Mouse (Mus musculus) thymus, postnatal 4 days (tissue): ENCODE results near the gene Blvrb.

Experiments used
- DNase-seq: peaks from one replicate; pipeline ENCODE4 v3.0.0; 2021

Blvrb gene

GRCm38 (mm10) chr7:27447419-27448286 is at the start of gene Blvrb, which contains the start of gene Sptbn4:
TSS of gene Blvrb (plus strand) at chr7:27447978.
TSS of gene Sptbn4 (minus strand) at chr7:27447686.
- DNase-seq, result peak; percentile 96

GRCm38 (mm10) chr7:27400545-27400944 is 47.2 kb upstream of the Blvrb start:
- no peak for DNase-seq

DNA sequence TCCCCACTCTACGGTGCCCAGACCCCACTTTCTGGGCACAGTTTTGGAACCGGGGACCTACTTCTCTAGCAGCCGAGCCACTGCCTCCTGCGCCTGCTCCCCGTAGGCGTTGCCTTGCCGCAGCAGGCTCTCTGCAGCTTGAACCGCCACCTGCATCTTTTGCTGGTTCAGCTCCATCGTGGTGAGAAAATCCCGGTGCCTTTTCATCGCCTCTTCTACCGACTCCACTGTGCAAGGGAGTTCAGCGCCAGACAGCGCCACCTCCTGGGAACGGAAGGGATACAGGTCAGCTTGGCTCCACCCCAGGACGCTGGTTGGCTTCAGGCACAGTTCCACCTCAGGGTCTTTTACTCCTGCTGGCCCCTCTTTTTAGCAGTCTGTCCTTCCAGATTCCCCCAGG is 45.1 kb upstream of the Blvrb start:
- peak; percentile 82 for DNase-seq

GRCm38 (mm10) chr7:27404203-27404942 is 43.4 kb upstream of the Blvrb start:
- no peak for DNase-seq

DNA sequence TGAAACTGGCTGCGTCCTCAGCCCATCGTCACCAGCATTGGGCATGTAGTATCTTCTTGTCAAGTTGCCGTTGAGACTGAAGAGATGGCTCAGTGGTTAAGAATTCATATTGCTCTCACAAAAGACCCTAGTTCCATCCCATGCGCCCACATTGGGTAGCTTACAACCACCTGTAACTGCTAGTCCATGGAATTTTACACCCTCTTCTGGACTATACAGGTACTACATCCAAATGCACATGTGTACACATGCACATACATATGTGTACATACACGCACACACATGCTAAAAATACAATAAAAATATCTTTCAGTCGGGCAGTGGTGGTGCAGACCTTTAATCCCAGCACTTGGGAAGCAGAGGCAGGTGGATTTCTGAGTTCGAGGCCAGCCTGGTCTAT is 41.3 kb upstream of the Blvrb start:
- DNase-seq, result no peak

GRCm38 (mm10) chr7:27407816-27408215 is 40.0 kb upstream of the Blvrb start:
- DNase-seq, result no peak

DNA sequence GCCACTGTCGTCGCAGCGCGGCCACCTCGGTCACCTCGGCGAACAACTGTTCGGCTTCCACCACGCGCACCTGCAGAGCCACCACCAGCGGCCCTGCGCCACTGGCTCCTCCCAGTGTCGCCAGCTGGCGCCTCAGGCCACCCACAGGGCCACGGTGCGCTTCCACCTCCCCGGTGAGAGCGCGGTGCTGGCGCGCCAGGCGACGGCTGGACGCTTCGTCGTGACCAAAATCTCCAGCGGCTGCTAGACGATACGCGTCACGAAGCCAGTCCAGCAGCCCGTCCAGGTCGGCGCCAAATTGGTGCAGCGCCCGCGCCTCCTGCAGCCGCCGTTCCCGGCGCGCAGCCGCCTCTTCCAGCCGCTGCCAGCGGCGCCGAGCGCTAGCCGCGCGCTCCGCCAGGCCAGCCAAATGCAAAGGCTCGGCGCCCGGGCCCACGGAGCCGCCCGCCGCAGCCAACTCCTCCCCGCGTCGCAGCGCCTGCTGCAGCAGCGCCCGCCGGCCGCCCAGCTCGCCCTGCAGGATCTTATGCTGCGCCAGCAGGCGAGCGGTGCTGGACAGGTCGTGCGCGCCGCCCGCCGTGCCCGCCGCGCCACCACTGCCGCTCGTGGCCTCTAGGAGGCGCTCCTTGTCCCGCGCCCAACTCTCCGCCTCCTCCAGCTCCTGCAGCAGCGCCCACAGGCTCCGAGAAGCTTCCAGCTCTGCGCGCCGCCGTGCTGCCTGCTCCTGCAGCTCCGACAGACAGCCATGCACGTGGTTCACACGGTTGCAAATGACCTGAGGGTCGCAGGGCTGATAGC is 39.2 kb upstream of the Blvrb start:
- peak; percentile 75 for DNase-seq

DNA sequence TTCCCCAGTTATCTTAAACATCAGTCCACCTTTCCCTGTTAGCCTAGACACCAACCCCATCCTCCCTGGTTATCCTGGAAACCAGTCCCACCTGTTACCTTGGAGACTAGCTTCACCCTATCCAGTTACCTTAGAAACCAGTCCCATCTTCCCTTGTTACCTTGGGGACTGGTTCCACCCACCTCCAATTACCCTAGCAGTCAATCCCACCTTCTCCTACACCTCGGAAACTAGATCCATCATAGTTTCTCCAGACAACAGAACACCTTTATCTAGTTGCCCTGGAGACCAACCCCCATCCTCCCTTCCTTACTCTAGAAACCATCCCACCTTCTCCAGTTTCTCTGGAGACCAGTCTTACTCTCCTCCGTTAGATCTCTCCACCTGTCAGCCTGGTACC is 30.6 kb upstream of the Blvrb start:
- no peak for DNase-seq

GRCm38 (mm10) chr7:27419101-27419500 is 28.7 kb upstream of the Blvrb start:
- DNase-seq, result no peak

DNA sequence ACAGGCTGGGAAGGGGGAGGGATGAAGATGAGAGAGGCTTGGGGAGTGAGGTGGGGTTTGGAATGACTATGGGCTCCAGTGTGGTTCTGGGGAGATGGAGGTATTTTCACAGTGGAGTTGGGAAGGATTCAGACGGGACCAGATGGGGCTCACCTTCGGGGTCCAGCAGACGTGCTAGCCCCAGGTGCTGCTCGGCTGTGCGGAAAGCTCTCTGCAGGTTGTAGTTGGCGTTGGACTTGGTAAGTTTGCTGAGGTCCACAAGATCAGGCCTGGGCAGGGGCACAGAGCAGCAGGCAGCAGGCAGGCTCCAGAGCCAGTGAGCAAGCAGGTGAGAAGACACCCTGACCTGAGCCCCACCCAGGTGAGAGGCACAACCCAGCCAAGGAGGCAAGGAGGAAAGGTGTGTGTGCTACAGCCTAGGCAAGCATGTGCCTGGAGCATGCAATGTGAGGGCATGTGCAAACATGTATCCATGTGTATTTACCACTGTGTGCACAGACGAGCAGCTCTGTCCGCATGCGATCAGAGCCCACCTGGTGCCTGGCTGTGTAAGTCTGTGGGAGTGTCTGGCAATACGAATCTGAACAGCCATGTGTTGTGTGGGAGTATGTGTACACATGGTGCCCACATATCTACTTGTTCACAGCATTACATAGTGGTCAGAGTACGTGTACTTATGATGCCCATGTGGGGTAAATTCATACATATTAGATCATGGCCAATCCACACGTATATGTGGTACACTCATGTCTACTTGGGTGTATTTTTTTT is 24.0 kb upstream of the Blvrb start:
- DNase-seq, result no peak

DNA sequence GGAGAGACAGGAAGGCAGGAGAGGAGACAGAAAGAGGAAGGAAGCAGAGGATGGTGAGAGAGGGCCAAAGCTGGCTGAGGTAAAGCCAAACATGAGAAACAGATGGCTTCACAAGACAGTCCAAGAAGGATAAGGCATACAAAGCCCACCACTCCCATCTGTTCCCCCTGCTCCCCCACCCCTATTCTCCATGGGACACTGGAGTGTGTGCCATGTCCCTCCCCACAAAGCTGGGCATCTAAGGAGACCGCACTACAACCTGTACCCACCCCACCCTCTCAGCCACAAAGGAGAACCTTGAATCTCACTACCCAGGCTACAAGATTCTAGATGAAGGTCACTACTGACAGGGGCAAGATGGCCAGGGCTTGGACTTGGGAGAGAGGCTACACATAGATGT is 20.4 kb upstream of the Blvrb start:
- no peak for DNase-seq

GRCm38 (mm10) chr7:27428002-27428401 is 19.8 kb upstream of the Blvrb start:
- DNase-seq, result no peak

DNA sequence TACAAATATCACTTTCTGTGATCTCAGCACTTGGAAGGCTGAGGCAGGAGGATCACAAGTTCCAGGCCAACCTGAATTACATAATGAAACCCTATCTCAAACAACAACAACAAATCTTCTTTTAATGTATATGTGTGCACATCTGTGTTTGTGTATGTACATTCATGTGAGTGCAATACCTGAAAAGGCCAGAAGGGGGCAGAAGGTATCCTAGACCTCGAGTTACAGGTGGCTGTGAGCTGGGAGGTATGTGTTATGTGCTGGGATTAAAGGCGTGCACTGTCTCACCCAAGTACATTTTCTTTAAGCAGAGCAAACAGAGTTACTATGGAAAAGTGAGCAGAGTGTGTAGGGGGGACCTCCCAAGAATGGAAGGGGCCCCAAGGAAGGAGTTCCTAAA is 18.6 kb upstream of the Blvrb start:
- no peak for DNase-seq

GRCm38 (mm10) chr7:27433349-27433748 is 14.4 kb upstream of the Blvrb start:
- no peak for DNase-seq

DNA sequence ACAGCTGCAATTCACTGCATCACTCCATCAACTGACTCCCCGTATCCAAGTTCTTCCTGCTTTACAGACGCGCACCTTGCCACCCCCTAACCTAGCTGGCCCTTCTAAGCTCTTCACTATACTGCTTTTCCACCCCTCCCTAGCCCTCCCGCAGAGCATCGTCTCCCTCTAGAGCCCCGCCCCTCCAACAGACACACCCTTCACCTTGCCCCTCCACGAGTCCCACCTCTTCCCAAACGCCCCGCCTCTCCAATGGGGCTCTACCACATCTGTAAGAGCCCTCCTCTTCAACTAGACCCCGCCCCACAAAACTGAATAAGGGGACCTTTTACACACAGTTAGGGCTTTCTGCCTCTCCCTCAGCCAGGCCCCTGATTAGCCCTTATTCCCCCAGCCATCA is 14.0 kb upstream of the Blvrb start:
- no peak for DNase-seq

- peak; percentile 71 for DNase-seq
These were observed 10.2 kb upstream of the Blvrb start for GRCm38 (mm10) chr7:27437544-27437943.

GRCm38 (mm10) chr7:27440014-27440413 is 7.8 kb upstream of the Blvrb start:
- DNase-seq, result no peak

- peak; percentile 19 for DNase-seq
These were observed 1.7 kb upstream of the Blvrb start for GRCm38 (mm10) chr7:27446051-27446450.

DNA sequence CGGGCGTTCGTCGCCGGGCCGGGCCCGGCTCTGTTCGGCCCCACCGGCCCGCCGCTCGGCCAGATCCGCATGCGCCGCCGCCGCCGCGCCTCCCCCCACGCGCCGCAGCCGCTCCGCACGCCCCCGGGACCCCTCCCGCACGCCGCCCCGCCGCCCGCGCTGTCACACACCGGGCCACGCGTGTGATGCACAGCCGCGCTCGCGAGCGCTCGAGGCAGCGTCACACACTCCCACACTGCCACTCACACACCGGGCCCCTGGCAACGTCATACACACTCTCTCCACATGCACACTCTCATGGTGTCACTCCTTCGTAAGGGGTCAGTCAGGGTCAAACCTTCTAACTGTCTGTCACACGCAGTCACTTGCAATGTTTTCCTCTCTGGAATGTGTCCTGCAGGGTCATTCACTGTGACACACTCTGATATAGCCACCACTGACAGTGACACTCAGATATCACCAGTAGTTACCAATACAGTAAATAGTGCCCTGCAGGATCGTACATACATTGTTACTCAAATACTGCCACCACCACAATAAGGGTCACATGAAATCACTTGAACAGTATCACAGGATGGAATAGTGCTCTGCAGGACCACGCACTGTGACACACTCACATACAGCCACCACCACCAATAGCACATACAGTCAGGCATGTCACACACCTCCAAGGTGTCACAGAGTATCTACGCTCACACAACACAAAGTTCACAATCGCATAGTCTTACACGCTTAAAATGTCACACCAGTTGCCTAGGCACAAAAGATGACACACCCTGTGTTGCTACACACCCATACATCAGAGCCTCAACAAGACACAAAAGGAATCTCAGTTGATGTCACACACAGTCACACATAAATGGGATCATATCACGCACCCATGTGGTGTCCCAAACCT is 1.0 kb upstream of the Blvrb start:
- peak; percentile 39 for DNase-seq

DNA sequence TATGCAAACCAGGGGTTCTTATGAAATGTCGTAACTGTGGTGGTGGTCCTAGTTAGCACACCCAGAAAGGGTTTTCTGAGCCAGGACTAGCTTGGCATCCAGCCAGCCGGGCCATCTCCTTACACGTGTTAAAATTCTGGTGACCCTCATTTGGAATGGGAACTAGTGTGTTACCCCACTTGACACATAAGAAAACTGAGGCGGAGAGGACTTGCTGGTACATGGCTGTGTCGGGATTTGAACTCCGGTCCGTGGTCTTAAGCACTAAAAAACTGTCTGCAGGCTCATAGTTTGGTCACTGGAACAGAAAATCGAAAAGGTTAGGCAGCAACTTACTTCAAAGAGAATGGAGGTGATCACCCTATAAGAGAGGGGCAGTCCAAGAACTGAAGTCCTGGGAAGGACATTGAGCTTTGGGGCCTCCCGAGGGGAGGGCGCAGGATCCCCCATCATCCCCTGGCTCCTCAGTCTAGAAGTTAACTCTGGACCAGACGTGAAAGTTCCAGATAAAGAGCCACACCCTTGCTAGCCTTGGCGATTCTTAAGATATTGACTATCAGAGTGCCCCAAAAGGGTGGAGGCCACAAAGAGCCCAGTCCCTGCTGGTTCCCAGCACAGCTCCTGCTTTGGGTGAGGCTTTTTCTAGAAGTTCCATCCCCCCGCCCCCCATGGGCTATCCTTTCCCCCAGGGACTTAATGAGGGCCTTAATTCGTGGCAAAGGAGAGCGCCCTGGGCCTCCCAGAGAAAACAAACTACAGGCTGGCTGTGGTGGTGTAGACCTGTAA is 836 bp downstream of the Blvrb start:
- DNase-seq, result peak; percentile 35
